8 mouse cellular contexts compared by ENCODE assay signal in genomic region chr1:172143570-172143969, GRCm38 (mm10). TPM values are rescaled to one million over a fixed set of nuclear protein-coding genes. Genes with fewer than 3 reads are reported as not detected.
DNase-seq lines count a peak whose midpoint lies in the region; ATAC-seq lines count a peak whose summit lies in the region.

No protein-coding gene starts in this region.

- no peak overlapping the region for H3K4me3 ChIP-seq in forebrain, embryonic 16.5 days (replicated peaks; ENCODE audit: low read length)

- no peaks in the 10 kb centered on the region for H3K27me3 ChIP-seq in forebrain, embryonic 16.5 days (replicated peaks; ENCODE audit: control insufficient read depth, insufficient read depth, low read length)

- intact Hi-C loops in gastrocnemius, postnatal 14 days (cut with DNase I; ENCODE audit: low total_unique reads) = no loop called here

- no peak overlapping the region for H3K4me2 ChIP-seq in forebrain, embryonic 16.5 days (ENCODE audit: low read length)

- H3K9ac ChIP-seq in forebrain, embryonic 16.5 days (replicated peaks; ENCODE audit: low read depth, low read length) = no peak overlapping the region

- peak; percentile 79 for DNase-seq in gastrocnemius, adult 18-20 months (ENCODE audit: low spot score)
- DNase-seq in gastrocnemius, postnatal 14 days = no peak
- DNase-seq in CD4-positive helper T cell, adult 2 months (ENCODE audit: low read depth, low spot score) = peak; percentile 79
- DNase-seq in c-Kit-positive CD71-positive TER-119-negative erythroid progenitor cells, embryonic 14.5 days (ENCODE audit: low read depth) = peak; percentile 71
- DNase-seq in gastrocnemius, postnatal 25 days = peak; percentile 30
- peak; percentile 62 to 69 for DNase-seq in left cerebral cortex, adult 18-20 months (ENCODE audit: low spot score in 2 of 2)
- peak; percentile 53 to 68 for DNase-seq in natural killer cell, adult 2 months (ENCODE audit: low spot score in 2 of 2)

- peaks cover 6% of the 10 kb centered on the region for H3K4me1 ChIP-seq in forebrain, embryonic 16.5 days (replicated peaks; ENCODE audit: control insufficient read depth, insufficient read depth, low read length)

- H3K36me3 ChIP-seq in forebrain, embryonic 16.5 days (ENCODE audit: control insufficient read depth, insufficient read depth) = no peaks in the 10 kb centered on the region

- H3K27ac ChIP-seq in forebrain, embryonic 16.5 days (ENCODE audit: low read length) = no peak overlapping the region

- no peaks in the 10 kb centered on the region for H3K9me3 ChIP-seq in forebrain, embryonic 16.5 days (ENCODE audit: control insufficient read depth, low read length)

- 15% methylated on average over 1 of the region's 1 CpGs for WGBS in forebrain, embryonic 16.5 days

- no peak for ATAC-seq in forebrain, embryonic 16.5 days

RNA-seq across cellular contexts. Expression of gene Dcaf8, which starts 4.3 kb away (rescaled TPM):
- 100 to 1,000 TPM; 192 to 193 TPM for total RNA-seq in gastrocnemius, adult 18-20 months (2021)
- 100 to 1,000 TPM; 131 to 134 TPM for total RNA-seq in gastrocnemius, postnatal 14 days (2021)
- total RNA-seq in gastrocnemius, postnatal 25 days (2021) = 100 to 1,000 TPM; 131 to 159 TPM
- total RNA-seq in left cerebral cortex, adult 18-20 months (2021) = 100 to 1,000 TPM; 117 TPM
- polyA plus RNA-seq in forebrain, embryonic 16.5 days (2015; fragmentation: Nextera tagmentation; extraction: Ambion mirVana) = 106 and 107 TPM in 2 replicates

RNA-seq across cellular contexts. Expression of gene Pex19, which starts 17.0 kb away (rescaled TPM):
- total RNA-seq in gastrocnemius, adult 18-20 months (2021) = 10 to 100 TPM; 74.8 to 76.0 TPM
- 10 to 100 TPM; 88.5 to 95.2 TPM for total RNA-seq in gastrocnemius, postnatal 14 days (2021)
- 10 to 100 TPM; 76.0 to 82.5 TPM for total RNA-seq in gastrocnemius, postnatal 25 days (2021)
- total RNA-seq in left cerebral cortex, adult 18-20 months (2021) = 10 to 100 TPM; 87.3 to 87.5 TPM
- polyA plus RNA-seq in forebrain, embryonic 16.5 days (2015; fragmentation: Nextera tagmentation; extraction: Ambion mirVana) = 155 and 157 TPM in 2 replicates
